Mouse (Mus musculus) neutrophil, adult 5-6 weeks (primary cell): Measurements from ENCODE around the gene Cmss1. TPM values are rescaled to one million over a fixed set of nuclear protein-coding genes. Genes with fewer than 3 reads are reported as not detected.

Experiments used
- ATAC-seq: fragments of 151-379, 151-347 bp; 2 replicates; pipeline ENCODE4 v1.8.0; 2017; ENCODE audit warnings: mild to moderate bottlenecking, moderate TSS enrichment; ENCODE audit not compliant: insufficient number of reproducible peaks, poor library complexity, low FRiP score, severe bottlenecking; ENCODE audit errors: extremely low read depth
- total RNA-seq: library from RNA; stranded (forward); fragments of 200-1000 nt; gene quantifications from 2 replicates; pipeline ENCODE4 v1.2.3, GENCODE M21; 2017

The Cmss1 gene
- total RNA-seq, 1 experiment from 2014 or later, result 2.6 TPM

- no peak for ATAC-seq
These were observed 74.6 kb downstream of the Cmss1 start for GRCm38 (mm10) chr16:57532081-57532493.

DNA sequence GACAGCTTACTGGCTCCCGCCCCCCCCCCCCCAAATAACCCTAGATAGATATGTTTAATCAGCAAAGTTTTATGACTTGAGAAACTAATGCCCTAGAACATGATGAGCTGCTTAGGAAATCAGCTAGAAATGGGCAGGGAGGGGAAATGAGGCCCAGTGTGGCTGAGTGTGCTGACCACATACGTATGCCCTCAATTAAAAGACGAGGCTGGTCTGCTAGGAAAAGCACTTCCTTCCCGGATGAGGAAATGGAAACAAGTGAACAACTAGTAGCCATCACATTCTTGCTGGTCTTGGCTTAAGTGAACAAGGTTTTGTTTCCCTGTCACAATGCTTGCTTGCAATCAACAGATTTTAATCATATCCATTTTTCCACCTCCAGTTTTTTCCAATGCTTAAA lies 76.1 kb downstream of the Cmss1 start:
- no peak for ATAC-seq

DNA sequence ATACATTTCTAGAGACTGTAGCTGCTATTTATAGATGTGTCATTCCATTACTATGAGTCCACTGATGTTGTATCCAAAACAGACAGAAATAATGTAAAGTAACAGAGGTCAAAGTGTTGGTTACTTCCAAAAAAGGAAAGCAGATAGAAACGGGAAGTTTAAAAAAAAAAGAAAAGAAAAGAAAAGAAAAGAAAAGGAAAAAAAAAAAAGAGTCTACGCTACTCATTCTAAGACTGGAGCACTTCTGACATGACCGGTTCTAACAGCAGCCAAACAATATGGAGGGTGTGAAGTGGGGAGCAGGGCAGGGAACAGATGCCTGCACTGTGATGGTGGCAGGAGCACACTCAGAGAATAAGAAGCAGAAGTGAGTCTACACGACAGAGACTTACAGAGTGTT lies 78.2 kb downstream of the Cmss1 start:
- no peak for ATAC-seq

- ATAC-seq, result no peak
These were observed 79.8 kb downstream of the Cmss1 start for GRCm38 (mm10) chr16:57526893-57527292.

- ATAC-seq, result no peak
These were observed 81.2 kb downstream of the Cmss1 start for GRCm38 (mm10) chr16:57525476-57525875.

DNA sequence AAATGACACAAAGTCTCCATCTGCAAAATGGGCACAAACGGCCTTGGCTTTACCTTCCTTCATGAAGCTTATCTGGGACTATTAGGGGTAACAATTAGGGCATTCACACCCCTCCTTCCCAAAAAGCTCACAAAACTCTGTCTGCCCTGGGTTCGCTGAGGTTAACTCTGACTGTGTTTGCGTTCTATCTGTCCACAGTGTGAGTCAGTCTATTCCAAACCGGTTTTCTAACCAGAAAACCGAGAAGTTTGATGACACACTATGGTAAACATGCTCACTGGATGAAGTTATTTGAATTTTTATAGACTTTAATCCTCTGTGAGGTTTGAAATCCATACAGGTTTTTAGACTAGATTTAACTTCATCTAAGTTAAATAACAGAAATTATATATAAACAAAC lies 81.6 kb downstream of the Cmss1 start:
- ATAC-seq, result no peak

- ATAC-seq, result no peak
These were observed 91.0 kb downstream of the Cmss1 start for GRCm38 (mm10) chr16:57515636-57516035.

DNA sequence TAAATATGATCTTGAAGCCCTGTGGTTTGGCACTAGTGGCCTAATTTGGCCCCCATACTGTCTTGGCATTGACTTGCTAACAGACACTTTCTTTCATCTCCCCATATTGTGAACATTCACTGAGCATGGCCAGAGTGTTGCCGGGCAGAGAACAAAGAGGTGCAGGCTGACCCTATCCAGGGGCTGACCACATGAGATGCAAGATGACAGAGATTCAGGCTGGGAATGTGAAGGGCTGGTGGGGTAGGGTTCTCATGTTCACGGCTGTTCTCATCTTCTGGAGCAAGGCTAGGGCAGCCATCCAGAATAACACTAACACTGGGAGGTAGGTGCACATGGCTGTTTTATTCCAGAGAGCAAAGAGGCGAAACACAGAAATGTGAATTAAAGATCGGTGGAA lies 92.3 kb downstream of the Cmss1 start:
- no peak for ATAC-seq

GRCm38 (mm10) chr16:57513562-57513961 lies 93.1 kb downstream of the Cmss1 start:
- ATAC-seq, result no peak

DNA sequence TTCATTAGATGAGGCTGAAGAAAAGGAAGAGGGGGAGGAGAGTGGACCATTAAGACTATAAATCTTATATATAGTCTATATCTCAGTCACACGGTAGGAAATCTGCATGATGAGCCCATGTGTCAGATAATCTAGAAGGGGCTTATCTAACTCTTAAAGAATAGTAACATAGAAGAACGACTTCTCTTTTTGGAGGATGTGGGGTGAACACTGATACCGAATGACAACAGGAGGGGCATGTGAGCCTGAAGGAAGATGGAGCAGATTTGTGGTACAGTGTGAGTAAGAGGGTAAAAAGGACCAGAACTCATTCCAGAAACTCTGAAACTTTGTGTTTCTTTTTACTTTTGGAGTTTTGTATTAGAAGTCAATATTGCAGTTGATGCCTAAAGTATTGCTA lies 97.6 kb downstream of the Cmss1 start:
- ATAC-seq, result no peak

DNA sequence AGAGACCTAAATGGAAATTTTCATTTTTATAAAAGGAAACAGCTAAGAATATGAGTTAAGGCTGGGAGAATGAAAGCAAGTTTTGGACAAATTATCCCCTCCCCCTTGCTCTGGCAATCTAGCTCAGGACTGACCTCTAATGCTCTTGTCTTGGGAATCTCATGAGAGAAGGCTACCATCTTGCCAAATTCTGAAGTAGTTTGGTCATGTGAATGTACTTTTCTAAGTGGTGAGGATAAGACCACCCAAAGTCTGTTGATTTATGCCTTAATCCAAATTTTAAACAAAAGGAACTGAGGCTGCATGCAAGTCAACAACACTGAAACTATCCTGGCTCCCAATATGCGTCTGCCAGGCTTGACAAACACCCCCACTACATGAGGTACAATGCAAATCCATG lies 98.3 kb downstream of the Cmss1 start:
- ATAC-seq, result no peak

GRCm38 (mm10) chr16:57506133-57506532 lies 100.5 kb downstream of the Cmss1 start:
- ATAC-seq, result no peak

DNA sequence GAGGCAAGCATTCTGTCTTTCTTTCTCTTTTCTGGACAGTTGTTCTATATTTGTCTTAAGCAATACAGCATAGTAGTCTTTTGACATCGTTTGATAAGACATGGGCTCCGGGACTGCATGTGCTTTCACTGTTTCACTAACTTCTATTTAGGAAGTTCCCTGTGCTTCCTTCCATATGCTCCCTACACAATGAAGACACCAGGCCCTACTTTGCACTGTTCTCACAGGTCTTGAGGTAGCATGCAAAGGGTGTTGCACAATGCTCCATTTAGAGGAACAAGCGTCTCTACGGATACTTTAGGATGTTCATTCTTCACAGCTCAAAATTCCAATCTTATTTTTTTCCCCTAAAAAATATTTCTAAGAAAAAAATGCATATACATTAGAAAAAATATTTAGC lies 101.9 kb downstream of the Cmss1 start:
- ATAC-seq, result no peak

- ATAC-seq, result no peak
These were observed 103.9 kb downstream of the Cmss1 start for GRCm38 (mm10) chr16:57502761-57503160.

DNA sequence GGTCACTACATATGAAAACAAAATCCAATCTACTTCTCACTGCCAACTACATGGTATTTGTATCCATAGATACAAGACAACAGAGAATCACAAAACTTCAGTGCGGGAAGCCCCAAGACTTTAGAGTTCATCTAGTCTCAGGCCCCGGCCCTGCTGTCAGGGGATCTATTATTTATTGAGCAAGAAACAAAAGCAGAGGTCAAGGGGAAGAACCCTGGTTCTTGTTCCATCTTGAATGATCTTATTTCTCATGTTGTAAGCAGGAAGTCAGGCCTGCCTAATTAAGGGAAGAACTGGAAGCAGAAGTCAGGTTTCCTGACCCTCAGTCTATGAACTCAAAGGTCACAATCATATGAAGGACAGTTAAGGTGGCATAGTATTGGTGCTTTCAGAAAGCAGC lies 104.4 kb downstream of the Cmss1 start:
- ATAC-seq, result peak; percentile 25; the same call in 1 of the 2 replicates

DNA sequence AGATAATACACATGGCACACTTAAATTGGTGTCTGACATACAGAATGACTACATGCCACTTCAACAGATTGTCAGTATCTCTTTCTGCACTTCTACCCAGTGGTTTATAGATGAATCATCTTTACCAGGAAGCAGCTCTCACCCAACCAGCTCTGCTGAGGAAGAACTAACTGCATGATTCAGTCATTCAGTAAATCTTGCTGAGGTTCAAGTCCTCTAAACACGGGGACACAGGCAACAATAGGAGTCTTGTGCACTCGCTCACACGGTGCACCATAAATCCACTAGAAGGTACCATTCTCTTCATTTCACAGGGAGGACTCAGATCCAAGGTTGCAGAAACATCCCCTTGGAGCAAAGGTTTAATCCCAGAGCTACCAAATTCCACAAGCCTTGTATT lies 105.8 kb downstream of the Cmss1 start:
- ATAC-seq, result no peak

DNA sequence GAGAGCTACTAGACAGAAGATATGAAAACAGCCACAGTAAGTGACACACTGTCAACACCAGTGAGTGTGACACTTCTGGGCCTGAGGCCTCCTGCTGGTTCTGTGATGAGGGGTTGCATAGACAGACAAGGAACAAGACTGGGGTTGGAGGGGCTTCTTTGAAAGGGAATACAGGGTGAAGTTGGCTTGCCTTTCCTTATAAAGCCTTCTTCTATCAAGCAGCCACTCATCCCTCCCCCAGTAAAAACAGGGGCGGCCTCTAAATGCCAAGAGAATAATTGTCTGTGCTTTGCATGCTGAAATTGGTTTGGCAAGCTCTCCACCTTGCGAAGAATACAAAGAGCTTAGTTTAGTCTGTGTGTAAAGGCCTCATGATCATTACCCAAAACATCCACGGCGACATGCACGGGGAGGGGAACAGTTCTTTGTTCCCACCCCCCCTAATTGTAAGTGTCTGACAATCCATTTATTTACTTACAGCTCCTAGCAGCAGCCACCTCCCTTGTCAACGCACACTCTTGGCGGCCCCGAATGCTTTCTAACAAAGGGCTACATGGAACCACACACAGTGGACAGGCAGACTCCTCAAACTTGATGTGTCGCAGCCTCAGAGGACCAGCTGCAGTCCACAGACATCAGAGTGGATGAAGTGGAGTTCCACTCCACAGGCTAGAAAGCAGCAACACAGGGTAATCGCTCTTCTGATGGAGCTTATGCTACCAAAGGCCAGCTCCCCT lies 110.1 kb downstream of the Cmss1 start:
- no peak for ATAC-seq

- ATAC-seq, result no peak
These were observed 111.0 kb downstream of the Cmss1 start for GRCm38 (mm10) chr16:57495476-57496203.

DNA sequence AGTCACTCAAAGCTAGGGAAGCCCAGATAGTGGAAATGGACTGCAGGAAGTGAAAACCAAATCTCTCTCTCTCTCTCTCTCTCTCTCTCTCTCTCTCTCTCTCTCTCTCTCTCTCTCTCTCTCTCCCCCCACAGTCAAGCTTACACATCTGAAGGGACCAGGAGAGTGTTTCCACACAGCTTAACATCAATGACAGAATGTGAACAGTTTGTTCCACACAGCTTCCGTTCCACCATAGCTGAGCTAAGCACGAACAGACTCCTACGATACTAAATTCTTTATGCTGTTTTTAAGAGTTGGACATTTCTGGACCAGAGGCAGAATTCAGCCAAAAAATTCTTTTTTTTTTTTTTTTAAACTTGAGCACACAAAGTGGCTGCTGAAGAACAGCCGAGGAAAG lies 114.8 kb downstream of the Cmss1 start:
- no peak for ATAC-seq

DNA sequence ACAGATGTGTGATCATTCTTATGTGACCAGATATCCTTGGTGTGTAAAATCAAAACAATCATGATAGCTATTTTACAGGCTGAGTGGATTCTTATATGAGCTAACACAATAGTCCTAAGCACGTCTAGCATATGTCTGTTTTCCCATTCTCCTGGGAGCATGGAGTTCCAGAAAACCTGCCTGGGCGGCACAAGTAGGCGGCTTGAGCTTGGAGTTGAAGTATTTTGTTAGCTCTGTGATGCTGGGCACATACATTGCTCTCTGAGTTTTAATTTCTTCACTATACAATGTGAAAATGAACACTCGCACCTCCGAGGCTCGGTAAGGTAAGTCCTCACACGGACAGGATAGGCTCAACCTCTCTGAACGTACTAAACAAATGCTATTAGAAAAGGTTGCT lies 116.0 kb downstream of the Cmss1 start:
- ATAC-seq, result no peak

- ATAC-seq, result no peak
These were observed 118.0 kb downstream of the Cmss1 start for GRCm38 (mm10) chr16:57488661-57489060.
